Mouse (Mus musculus) T-helper 17 cell (primary cell): ENCODE measurements around the gene Lrrn2.

Experiments
- in situ Hi-C, 2 experiments: fragments of 300-600 bp; cut with MboI, MseI; formaldehyde crosslinking; loops; 1 replicate in 1 of 2; 2 replicates in 1 of 2; pipeline ENCODE4 v1.15.1; 2025; ENCODE audit warnings: high pct_unique_total_duplicates in 2 of 2

Lrrn2 gene

GRCm38 (mm10) chr1:132885701-132886100, 5.6 kb downstream of the Lrrn2 start:
- in situ Hi-C loops, result no loop called here

DNA sequence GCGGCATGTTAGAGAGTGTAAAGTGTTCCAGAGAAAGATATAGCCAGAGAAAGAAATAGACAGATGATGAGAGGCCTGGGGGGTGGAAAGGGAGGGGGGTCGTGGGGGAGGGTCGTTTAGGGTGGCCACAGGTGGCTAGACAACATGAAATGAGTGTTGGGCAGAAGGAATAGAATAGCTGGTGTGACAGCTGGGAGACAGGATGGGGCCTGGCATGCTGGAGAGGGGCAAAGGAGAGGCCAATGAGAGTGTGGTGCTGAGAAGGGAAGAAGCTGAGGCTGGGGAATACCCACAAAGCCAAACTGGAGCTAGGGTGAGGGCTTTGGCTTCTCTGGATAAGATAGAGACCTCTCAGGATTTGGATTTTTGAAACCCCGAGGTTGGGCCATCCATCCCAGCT, 6.6 kb downstream of the Lrrn2 start:
- in situ Hi-C loops, result no loop called here

GRCm38 (mm10) chr1:132888811-132889210, 8.7 kb downstream of the Lrrn2 start:
- in situ Hi-C loops, result no loop called here

- in situ Hi-C loops, result no loop called here
Measured at GRCm38 (mm10) chr1:132890161-132890794, 10.2 kb downstream of the Lrrn2 start.

- in situ Hi-C loops, result no loop called here
Measured at GRCm38 (mm10) chr1:132892065-132892464, 12.0 kb downstream of the Lrrn2 start.

- in situ Hi-C loops, result no loop called here
Measured at GRCm38 (mm10) chr1:132893311-132894077, 13.4 kb downstream of the Lrrn2 start.

DNA sequence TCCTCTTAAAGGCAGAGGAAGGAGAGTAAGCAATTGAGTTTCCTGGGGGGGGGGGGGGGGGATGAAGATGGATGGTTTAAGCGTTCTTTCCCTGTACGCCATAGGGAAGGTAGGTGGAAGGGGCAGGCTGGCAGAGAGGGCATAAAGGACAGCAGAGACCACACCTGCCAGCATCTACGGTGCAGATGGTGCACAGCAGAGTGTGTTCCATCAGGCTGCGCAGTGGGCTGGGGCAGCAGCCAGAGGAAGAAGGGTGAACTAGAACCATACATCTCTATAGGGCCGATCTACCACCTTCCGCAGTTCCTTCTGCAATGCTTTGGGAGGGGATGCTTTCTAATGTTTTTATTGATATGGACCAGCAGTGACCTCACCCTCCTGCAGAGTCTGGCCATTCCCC, 19.0 kb downstream of the Lrrn2 start:
- in situ Hi-C loops, result no loop called here

- in situ Hi-C loops, result no loop called here
Measured at GRCm38 (mm10) chr1:132899626-132900025, 19.6 kb downstream of the Lrrn2 start.

- in situ Hi-C loops, result no loop called here
Measured at GRCm38 (mm10) chr1:132900945-132901344, 20.9 kb downstream of the Lrrn2 start.

DNA sequence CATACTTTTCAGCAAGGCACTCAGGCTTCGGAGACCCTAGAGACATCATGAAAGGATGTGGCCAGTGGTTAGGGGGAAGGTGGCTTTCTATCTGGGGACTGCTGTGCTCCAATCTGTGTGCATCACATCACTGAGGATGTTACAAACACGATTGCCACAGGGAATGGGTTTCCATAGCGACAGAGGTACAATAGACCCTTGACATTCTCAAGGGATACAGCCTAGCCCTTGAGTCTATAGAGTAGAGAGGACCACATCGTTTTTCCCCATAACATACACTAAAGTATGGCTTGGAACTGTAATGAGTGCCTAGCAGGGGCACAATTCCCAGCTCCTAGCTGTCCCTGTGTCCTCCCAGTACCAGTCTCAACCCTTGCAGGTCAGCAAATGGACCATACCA, 23.4 kb downstream of the Lrrn2 start:
- in situ Hi-C loops, result no loop called here

GRCm38 (mm10) chr1:132909090-132909489, 29.0 kb downstream of the Lrrn2 start:
- in situ Hi-C loops, result no loop called here

DNA sequence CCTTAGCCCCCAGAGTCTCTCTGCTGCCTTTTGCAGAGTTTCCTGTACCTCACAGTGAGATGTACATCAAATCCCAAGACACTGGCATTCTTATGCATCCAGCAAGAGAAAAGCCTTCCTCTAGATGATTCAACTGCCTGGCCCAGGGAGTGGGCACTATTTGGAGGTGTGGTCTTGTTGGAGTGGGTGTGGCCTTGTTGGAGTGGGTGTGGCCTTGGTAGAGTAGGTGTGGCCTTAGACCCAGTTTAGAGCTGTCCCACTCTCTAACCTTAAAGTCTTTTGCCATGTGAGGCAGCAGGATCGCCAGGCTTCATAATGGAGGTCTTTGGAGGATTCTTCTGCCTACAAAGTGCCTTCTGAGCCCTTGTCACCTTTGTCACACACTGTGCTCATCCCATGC, 29.9 kb downstream of the Lrrn2 start:
- in situ Hi-C loops, result no loop called here

GRCm38 (mm10) chr1:132910414-132911041, 30.5 kb downstream of the Lrrn2 start:
- in situ Hi-C loops, result no loop called here

DNA sequence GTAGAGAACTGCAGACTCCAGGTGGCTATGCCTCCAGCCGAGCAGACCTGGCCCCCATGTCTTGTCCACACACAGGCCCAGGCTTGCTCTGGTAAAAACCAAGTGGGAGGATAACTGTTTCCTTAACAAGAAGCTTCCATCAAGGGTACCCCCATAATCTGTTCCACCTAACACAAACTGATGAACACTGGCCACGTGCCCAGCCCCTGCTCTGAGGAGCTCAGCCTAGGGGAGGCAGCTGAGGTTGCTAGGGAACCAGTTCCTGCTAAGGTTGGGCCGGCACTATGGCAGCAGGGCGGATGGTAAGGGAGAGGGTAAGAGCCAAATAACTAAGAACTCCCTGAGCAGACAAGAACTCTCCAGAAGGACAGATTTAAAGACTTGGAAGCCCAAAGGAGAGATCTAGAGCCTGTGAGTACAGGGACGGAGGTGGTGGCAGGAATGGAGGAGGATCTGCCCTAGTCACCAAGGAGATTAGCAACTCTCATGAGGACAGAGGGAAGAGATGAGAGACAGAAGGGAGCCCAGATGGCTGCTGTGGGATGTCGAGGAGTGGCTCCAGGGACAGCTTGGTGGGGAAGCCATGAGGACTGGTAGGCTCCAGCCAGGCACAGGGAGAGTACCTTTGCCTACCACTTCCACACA, 35.9 kb downstream of the Lrrn2 start:
- in situ Hi-C loops, result no loop called here

DNA sequence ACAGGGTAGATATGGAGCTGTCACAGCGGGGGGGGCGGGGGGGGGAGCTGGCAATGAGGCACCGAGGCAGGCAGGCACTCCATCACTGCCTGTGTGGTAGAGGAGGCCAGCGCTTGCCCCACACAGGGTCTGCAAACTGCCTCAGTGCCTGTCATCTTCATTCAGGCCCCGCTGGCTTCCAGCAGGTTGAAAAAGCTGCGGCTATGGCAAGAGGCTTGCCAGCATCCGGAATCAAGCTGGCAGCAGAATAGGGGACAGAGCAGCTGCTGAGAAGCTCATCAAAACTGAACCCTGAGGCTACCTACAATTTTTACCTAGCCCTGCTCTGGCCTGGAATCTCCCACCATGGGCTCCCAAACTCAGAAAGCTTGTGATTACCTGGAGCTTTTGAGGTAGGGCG, 37.5 kb downstream of the Lrrn2 start:
- in situ Hi-C loops, result no loop called here

GRCm38 (mm10) chr1:132918117-132918680, 38.1 kb downstream of the Lrrn2 start:
- in situ Hi-C loops, result no loop called here

DNA sequence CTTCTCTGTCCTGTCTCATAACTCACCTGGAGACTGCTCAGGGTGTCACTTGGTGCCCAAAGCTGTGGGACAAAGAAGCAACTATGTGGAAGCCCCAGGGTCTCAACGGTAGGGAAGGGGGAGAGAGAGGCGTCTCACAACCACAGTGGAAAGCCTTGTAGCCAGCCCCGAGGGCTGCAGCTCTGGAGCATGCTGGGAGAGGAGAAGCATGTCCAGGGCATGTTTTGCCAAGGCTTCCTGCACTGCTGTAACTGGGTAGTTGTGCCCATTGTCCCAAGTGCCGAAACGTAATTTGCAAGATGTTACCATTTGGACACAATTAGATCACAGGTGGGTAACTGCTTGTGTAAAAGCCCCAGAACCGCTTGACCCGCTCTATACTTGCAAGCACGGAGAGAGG, 39.2 kb downstream of the Lrrn2 start:
- in situ Hi-C loops, result no loop called here

DNA sequence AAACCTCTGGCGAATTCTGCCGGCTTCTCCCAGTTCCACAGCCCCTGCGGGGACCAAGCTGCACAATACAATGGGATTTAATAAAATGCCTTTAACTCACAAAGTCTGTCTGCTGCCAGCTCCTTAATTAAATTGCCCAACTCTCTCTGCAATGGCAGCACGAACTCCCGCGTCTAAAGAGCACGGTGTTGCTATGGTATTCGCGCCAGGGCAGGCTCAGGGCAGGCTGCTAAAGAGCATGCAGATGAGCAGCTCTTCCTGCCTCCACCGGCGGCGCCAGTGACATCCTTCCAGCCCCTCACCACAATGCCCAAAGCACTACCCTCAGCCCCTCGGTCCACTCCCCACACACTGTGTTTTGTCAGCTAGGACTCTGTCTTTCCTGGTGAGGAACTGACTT, 41.0 kb downstream of the Lrrn2 start:
- in situ Hi-C loops, result no loop called here

DNA sequence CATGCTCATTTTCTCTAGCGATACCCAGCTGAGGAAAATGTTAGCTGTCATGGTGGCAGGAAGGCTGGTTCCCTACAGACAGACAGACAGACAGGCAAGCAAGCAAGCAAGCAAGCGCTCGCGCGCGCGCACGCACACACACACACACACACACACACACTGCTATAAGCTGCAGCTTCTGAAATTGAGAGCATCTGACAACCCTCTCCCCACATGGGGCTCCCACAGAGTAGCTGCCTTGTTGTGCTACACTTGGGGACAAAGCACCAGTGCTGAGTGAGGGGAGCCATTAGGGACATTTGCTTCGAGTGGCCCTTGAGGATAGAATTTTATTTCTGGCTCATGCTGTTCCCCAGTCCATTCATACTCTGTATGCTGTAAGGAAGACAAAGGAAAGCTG, 42.2 kb downstream of the Lrrn2 start:
- in situ Hi-C loops, result no loop called here

- in situ Hi-C loops, result no loop called here
Measured at GRCm38 (mm10) chr1:132925270-132925669, 45.2 kb downstream of the Lrrn2 start.

GRCm38 (mm10) chr1:132928032-132928906, 48.2 kb downstream of the Lrrn2 start:
- in situ Hi-C loops, result no loop called here
